Mouse (Mus musculus) adrenal gland, postnatal 25 days (tissue): ENCODE data around the gene Oas3. TPM values are rescaled to one million over a fixed set of nuclear protein-coding genes. Genes with fewer than 3 reads are reported as not detected.
A peak's percentile ranks its signal among the peaks of the same experiment; 100 is the strongest.
"Not testable (repeated sequence)": the region's sequence is repeated elsewhere in the genome, so short reads cannot be mapped to it uniquely, and the experiment has no call there.

Experiments used
- DNase-seq: peaks from one replicate; pipeline ENCODE4 v3.0.0; 2021; ENCODE audit warnings: mixed read lengths
- long read RNA-seq: library from polyadenylated mRNA; stranded (forward); transcript quantifications from one replicate; pipeline ENCODE4 v2.0.0, GENCODE M21; 2021
- total RNA-seq: library from RNA; stranded (reverse); gene quantifications from 2 replicates; pipeline ENCODE4 v1.2.3, GENCODE M21; 2021

Oas3 gene
- 0.64 TPM in 1 of 2 replicates, not detected in the other for total RNA-seq
- long read RNA-seq = 0 reads

DNA sequence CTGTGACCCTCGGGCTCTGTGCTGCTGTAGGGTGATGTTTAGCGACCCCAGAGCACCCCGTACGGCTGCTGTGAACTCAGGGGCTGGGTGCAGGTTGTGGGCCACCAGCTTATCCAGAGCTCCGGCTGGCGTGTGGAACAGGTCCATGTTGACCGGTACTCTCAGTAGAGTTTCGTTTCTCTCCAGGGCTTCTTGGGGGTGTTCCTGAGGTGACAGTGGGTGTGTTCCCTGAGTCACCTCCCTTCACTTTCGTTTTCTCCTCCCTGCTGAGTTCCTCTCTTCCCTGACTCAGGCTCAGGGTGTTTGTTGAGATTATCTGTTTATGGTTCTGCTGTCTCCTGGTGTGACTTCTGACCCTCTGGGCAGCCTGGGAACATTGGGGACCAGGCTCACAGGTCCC is at the start of gene Oas3:
Oas3 (minus strand) TSS at position 184 of the 400 bp plus-strand sequence.
- no peak for DNase-seq

GRCm38 (mm10) chr5:120818999-120819398 is 41.5 kb upstream of the Oas3 start:
- no peak for DNase-seq

DNA sequence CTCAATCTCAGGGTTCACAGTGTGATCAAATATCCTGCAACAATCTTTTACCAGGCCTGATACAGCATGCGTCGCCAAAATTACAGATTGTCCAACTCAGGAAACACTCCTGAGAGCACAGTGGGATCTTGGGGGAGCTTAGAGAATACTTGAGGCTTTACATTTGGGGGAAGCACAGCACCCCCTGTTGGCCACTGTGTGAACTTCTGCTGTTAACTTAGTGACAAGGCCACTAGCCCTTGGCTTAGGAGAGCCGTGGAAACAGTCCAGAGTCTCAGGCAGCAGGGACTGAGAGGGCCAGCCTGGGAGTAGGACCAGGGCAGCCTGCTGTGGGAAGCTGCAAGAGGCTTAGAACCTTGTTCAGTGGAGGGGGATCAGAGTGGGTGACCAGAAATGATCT is 38.5 kb upstream of the Oas3 start:
- no peak for DNase-seq

DNA sequence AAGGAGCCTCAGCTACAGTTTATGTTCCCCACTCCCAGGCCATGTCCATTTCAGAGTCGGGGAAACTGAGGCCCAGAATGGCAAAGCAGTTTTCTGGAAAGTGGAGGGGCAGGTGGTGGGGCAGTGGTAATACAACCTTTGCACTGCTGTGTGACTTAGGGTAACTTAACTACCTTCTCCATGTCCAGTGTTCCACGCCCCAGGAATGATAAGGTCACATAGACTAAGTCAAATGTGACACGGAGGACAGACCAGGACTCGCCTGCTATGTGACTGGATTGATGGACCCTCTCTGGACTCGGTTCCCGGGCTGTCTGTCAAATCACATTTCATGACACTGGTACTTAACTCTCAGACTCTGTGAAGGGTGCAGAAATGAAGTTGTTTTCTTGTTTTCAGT is 35.6 kb upstream of the Oas3 start:
- no peak for DNase-seq

DNA sequence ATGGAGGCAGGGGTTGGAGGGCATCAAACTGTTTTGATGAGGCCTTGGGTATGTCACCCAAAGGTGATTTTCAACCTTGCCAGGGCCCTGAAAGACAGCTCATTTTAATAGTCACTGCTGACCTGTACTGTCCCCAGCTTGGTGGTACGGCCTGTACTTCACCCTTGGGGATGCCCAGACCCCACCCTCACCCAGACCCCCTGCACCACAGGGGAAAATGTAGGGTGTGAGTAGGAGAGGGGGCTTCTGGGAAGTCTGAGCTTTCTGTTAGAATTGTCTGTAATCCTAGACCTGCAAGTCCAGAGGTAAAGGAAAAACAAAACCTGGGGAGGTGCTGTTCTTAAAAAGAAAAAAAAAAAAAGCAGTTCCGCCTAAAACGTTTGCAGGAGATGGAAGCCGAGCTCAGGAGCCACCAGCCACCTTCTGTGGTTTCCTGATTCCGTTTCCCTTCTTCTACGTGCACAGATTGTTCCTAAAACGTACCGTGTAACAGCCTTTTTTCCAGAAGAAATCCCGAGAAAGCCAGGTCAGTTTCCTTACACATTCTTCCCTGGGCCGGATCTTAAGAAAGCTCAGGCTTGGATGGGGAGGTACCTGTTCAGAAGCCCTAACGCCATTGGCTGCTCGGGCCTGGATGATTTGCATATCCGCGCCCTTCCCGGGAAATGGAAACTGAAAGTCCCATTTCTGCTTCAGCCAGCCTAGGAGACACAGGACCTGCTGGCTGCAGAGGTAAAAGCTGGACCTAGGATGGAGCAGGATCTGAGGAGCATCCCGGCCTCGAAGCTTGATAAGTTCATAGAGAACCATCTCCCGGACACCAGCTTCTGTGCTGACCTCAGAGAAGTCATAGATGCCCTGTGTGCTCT is 34.7 kb upstream of the Oas3 start, which contains the start of gene Oas1c:
Oas1c (minus strand) TSS at position 564 of the 869 bp plus-strand sequence.
- peak; percentile 79 for DNase-seq

GRCm38 (mm10) chr5:120809171-120809570 is 31.7 kb upstream of the Oas3 start:
- no peak for DNase-seq

DNA sequence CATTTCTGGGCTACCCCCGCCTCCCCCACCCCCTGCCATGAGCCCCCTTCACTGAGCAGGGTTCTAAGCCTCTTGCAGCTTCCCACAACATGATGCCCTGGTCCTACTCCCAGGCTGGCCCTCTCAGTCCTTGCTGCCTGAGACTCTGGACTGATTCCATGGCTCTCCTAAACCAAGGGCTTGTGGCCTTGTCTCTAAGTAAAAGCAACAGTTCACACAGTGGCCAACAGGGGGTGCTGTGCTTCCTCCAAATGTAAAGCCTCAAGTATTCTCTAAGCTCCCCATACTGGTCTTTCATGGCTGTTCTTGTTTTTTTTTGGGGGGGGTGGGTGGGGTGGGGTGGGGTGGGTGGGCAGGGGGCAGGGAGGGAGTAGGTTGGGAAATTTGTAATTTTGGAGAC is 29.0 kb upstream of the Oas3 start:
- peak; percentile 38 for DNase-seq

DNA sequence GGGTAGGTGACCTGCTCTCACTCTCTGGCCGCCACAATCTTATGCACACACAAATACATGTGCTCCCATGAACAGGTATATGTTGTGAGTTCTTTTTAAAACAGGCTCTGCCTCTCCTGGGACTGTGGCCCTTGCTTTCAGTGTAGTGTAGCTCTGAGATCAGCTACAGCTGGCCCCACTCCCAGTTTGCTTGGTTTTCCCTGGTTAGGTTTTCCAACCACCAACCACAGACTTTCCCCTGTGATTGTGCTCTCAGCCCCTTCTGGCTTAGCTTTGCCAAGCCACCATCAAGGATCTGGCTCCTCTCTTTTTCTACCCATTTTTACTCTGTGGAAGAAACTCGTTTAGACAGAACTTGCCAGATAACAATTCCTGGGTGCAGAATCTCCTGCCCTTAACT is 26.1 kb upstream of the Oas3 start:
- no peak for DNase-seq

GRCm38 (mm10) chr5:120798943-120799342 is 21.5 kb upstream of the Oas3 start:
- DNase-seq = not testable (repeated sequence)

- DNase-seq = not testable (repeated sequence)
Measured at GRCm38 (mm10) chr5:120798147-120798546, 20.7 kb upstream of the Oas3 start.

DNA sequence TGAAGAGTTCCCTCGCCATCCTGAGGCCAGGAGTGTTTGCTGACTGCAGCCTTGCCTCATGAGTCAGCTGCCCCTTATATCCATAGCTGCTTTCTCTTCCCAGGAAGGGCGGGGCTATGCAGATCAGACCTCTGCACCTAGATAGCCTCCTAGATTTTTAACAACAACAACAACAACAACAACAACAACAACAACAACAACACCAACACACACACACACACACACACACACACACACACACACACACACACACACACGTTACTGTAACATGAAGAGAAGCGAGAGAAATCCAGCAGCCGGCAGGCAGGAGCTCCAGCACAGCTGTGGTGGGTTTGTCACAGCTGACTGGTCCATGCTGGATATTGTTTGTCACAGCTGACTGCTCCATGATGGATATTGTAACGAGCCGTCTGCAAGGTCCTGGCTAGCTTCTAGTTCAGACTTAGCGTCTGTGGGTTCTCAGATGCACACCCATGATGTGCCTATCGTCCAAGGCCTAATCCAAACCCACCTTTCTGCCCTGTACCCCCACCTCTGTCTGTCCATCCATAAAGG is 18.1 kb upstream of the Oas3 start, which contains the start of gene Oas1e:
Oas1e (minus strand) TSS at position 51 of the 555 bp plus-strand sequence.
- not testable (repeated sequence) for DNase-seq

DNA sequence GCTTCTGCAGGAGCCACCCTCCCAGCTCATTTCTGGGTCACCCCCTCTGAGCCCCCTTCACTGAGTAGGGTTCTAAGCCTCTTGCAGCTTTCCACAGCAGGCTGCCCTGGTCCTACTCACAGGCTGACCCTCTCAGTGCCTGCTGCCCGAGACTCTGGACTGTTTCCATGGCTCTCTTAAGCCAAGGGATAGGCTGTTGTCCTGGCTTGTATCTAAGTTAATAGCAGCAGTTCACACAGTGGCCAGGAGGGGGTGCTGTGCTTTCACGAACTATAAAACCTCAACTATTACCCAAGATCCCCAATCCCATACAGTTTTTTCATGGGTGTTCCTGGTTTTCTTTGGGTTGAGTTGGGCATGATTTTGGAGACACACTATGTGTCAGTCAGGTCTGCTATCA is 15.6 kb upstream of the Oas3 start:
- DNase-seq = peak; percentile 52

DNA sequence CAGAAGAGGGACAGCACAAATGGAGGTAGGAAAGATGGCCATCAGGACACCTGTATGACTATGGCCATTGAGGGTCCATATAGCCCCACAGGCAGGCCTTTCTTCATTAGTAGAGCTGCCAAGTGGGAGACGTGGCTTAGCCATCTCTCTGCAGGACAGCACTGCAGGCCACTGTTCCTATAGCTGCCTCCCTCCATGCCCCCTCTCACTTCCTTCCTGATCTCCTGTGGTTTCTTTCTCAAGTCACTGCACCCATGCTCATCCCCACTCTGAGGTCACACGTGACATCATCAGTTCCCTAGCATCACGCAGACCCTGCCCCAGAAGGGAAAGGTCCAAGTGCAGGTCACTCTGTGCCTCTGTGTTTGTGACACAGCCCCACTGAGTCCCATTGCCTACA is 9.6 kb upstream of the Oas3 start:
- DNase-seq = no peak

- no peak for DNase-seq
Measured at GRCm38 (mm10) chr5:120782446-120782845, 5.0 kb upstream of the Oas3 start.

DNA sequence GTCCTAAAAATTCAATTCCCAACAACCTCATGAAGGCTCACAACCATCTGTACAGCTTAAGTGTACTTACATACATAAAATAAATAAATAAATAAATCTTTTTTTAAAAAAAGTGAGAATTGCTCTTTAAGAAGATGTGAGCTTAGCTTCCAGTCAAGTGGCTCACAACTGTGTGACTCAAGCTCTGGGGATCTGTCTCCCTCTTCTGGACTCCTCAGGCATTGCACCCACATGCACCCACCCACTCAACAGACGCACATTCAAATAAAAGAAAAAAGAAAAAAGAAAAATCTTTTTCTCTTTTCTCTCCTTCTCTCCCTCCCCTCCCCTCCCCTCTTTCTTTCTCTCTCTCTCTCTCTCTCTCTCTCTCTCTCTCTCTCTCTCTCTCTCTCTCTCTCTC is 4.2 kb upstream of the Oas3 start:
- DNase-seq = no peak

- no peak for DNase-seq
Measured at GRCm38 (mm10) chr5:120779922-120780321, 2.5 kb upstream of the Oas3 start.

DNA sequence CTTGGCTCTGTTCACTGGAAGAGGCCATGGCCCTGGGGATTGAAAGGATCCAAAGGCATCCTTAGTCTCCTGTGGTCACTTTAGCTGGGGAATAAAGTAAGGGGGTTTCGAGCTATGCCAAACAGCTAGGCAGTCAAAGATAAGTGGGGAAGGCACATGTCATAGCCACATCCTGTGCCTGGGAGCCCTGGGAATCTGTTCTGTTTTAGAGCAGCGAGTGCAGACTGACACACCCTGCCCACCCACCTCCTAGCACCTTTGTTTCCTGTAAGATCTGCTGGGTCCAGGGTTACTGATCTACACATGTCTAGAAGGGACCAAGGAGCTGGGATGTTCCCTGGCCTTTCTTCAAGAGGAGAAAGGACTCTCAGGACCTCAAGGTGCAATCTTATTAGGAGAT is 1.5 kb upstream of the Oas3 start:
- DNase-seq = no peak

- no peak for DNase-seq
Measured at GRCm38 (mm10) chr5:120776801-120777200, 660 bp downstream of the Oas3 start.

DNA sequence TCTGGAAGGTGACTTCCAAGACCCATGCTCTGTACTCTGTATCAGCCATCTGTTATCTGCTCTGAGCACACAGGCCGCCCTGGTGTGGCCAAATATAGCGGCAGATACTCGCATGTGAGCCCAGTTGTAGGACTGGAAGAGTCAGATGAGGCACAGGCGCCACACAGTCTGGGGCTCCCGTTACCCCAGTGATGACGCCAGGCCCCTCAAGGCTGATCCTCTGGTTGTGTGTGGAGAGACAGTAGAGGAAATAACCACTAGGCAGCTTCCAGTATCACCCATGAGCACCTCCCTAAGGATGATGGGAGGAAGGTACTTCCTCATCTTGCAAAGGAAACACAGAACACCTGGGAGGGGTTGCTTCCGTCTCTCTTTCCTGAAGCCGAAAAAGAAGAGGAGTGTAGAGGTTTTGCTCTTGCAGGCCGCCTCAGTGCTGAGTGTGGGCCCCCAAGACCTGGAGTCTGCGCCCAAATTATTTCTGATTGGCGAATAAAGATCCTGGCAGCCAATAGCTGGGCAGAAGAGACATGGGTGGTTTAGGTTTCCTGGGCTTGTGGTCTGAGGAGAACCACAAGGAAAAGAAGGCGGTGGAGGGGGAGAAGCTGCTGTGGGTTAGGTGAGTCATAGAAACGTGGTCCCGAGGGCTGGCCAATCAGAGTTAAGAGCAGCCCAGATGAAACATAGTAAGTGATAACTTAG is 2.0 kb downstream of the Oas3 start:
- DNase-seq = no peak

DNA sequence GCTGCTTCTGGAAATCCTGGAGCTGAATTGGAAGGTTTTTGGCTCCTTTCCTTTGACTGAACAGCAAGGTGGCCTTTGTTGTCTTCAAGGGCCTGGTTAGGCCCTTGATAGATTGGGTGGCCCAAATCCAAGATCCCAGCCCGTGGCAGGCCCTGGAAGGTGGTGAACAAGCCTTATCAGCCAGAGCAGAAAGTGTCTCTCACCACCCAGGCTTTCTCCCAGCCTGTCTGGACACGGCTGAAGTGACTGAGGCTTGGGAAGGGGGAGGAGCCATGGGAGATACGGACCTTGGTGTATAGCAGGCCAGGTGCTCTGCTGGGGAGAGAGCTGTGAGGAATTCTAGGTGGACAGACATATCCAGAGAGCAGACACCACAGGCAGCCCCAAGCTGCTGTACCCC is 8.1 kb downstream of the Oas3 start:
- DNase-seq = no peak

DNA sequence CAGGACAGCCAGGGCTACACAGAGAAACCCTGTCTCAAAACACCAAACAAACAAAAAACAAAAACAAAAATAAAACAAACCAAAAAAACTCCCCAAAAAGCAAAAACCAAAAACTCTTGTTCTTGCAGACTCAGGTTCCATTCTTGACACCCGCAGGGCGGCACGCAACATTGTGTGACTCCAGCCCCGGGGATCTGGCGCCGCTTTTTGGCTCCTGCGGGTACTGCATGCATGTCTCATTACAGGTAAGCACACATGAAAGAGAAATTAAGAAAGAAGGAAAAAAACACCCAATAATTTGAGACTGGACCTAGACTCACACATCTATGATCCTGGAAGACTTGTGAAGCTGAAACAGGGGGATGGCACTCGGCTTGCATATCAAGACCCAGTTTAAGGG is 12.5 kb downstream of the Oas3 start:
- no peak for DNase-seq

GRCm38 (mm10) chr5:120761901-120762300 is 15.6 kb downstream of the Oas3 start:
- no peak for DNase-seq

DNA sequence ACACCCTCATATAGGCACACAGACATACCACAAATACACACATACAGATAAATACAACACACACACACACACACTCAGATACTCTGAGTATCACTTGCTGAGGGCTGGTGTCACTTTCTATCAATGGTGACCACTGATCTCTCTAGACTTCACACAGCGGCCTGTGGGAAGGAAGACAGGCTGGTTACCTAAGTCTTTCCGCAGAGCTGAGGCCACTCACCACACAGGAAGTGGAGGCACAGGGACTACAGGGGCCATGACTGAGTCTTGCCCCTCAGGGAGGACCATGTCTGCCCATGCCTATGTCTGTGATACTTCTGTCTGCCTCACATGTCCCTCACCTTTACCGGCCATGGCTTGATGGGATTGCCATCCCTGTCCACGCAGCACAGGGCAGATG is 23.2 kb downstream of the Oas3 start:
- no peak for DNase-seq
